Comparison of ENCODE assay signal across 10 mouse cellular contexts in genomic region chr4:89688804-89689497, GRCm38 (mm10). TPM values are rescaled to one million over a fixed set of nuclear protein-coding genes. Genes with fewer than 3 reads are reported as not detected.
DNase-seq lines count a peak whose midpoint lies in the region; ATAC-seq lines count a peak whose summit lies in the region.
"Had no signal": no experiment of that assay in that cellular context is flagged by ENCODE, and none has a peak within 500 bp of the region (broad histone marks: within the 10 kb centered on the region; RNA-seq: fewer than 3 reads in every experiment).

No protein-coding gene starts in this region.

- DNase-seq in kidney, adult 9 months, result peak; percentile 1
- DNase-seq in kidney, postnatal 14 days, result no peak
- DNase-seq in limb, embryonic 11.5 days (ENCODE audit: low spot score), result peak; percentile 64
- no peak for DNase-seq in adrenal gland, postnatal 25 days
- no peak for DNase-seq in T-cell, adult 2 months (ENCODE audit: low spot score)
- no peak for DNase-seq in right cerebral cortex, postnatal 36 days (ENCODE audit: low spot score in 2 of 2)
- DNase-seq: thymus, postnatal 36 days had no signal

- peaks cover 10% of the 10 kb centered on the region; the same call in 1 of the 2 replicates for H3K4me1 ChIP-seq in embryonic facial prominence, embryonic 15.5 days
- no peaks in the 10 kb centered on the region for H3K4me1 ChIP-seq in limb, embryonic 11.5 days (ENCODE audit: control insufficient read depth, insufficient read depth, low read length)
- H3K4me1 ChIP-seq in neural tube, embryonic 13.5 days (replicated peaks), result peaks cover 12% of the 10 kb centered on the region; the same call in 1 of the 2 replicates

- no peaks in the 10 kb centered on the region for H3K36me3 ChIP-seq in embryonic facial prominence, embryonic 15.5 days
- H3K36me3 ChIP-seq in limb, embryonic 11.5 days (ENCODE audit: control insufficient read depth, insufficient read depth, low read length), result no peaks in the 10 kb centered on the region
- no peaks in the 10 kb centered on the region for H3K36me3 ChIP-seq in neural tube, embryonic 13.5 days

- no peak for ATAC-seq in embryonic facial prominence, embryonic 15.5 days (ENCODE audit: insufficient number of reproducible peaks, low FRiP score, low TSS enrichment, low read depth)
- no peak for ATAC-seq in limb, embryonic 11.5 days (ENCODE audit: insufficient number of reproducible peaks, low FRiP score, low TSS enrichment, low read depth)
- ATAC-seq in neural tube, embryonic 13.5 days (ENCODE audit: low read depth), result no peak

- peaks cover 39% of the 10 kb centered on the region for H3K27me3 ChIP-seq in embryonic facial prominence, embryonic 15.5 days
- peaks cover 22% of the 10 kb centered on the region for H3K27me3 ChIP-seq in limb, embryonic 11.5 days (ENCODE audit: control insufficient read depth, insufficient read depth, low read length)
- peaks cover 64% of the 10 kb centered on the region for H3K27me3 ChIP-seq in neural tube, embryonic 13.5 days

- under 1% methylated on average over 16 of the region's 16 CpGs for WGBS in embryonic facial prominence, embryonic 15.5 days
- 2% methylated on average over 16 of the region's 16 CpGs for WGBS in limb, embryonic 11.5 days
- 3% methylated on average over 16 of the region's 16 CpGs for WGBS in neural tube, embryonic 13.5 days

- H3K4me3 ChIP-seq in embryonic facial prominence, embryonic 15.5 days (replicated peaks), result peak overlapping the region; percentile 49
- H3K4me3 ChIP-seq in limb, embryonic 11.5 days (ENCODE audit: low read depth, low read length), result peak overlapping the region; percentile 54
- H3K4me3 ChIP-seq in neural tube, embryonic 13.5 days, result peak overlapping the region; percentile 58

- H3K9ac ChIP-seq in embryonic facial prominence, embryonic 15.5 days, result no peak overlapping the region
- H3K9ac ChIP-seq in limb, embryonic 11.5 days (ENCODE audit: low read length), result peak overlapping the region; percentile 49; the same call in 1 of the 2 replicates
- H3K9ac ChIP-seq in neural tube, embryonic 13.5 days, result peak overlapping the region; percentile 69

- no peaks in the 10 kb centered on the region for H3K9me3 ChIP-seq in embryonic facial prominence, embryonic 15.5 days (replicated peaks)
- H3K9me3 ChIP-seq in limb, embryonic 11.5 days (ENCODE audit: control insufficient read depth, low read length), result no peaks in the 10 kb centered on the region
- H3K9me3 ChIP-seq in neural tube, embryonic 13.5 days, result no peaks in the 10 kb centered on the region

- H3K27ac ChIP-seq in embryonic facial prominence, embryonic 15.5 days (replicated peaks), result no peak overlapping the region
- H3K27ac ChIP-seq in limb, embryonic 11.5 days (replicated peaks; ENCODE audit: low read depth, low read length), result no peak overlapping the region
- H3K27ac ChIP-seq in neural tube, embryonic 13.5 days (replicated peaks), result no peak overlapping the region

- peak overlapping the region; percentile 77 for H3K4me2 ChIP-seq in embryonic facial prominence, embryonic 15.5 days (replicated peaks)
- peak overlapping the region; percentile 82 for H3K4me2 ChIP-seq in limb, embryonic 11.5 days (ENCODE audit: low read depth, severe bottlenecking)
- H3K4me2 ChIP-seq in neural tube, embryonic 13.5 days, result peak overlapping the region; percentile 77

RNA-seq across cellular contexts. Expression of gene Dmrta1, which starts 9.7 kb away (rescaled TPM):
- 0.92 and 0.94 TPM in 2 replicates for polyA plus RNA-seq in embryonic facial prominence, embryonic 15.5 days (2015; fragmentation: Nextera tagmentation; extraction: Ambion mirVana)
- 0.99 and 1.8 TPM in 2 replicates for polyA plus RNA-seq in limb, embryonic 11.5 days (2014; fragmentation: Nextera tagmentation; extraction: Ambion mirVana)
- polyA plus RNA-seq in neural tube, embryonic 13.5 days (2015; fragmentation: Nextera tagmentation; extraction: Ambion mirVana), result 0.53 and 0.72 TPM in 2 replicates
- 0.58 and 0.71 TPM in 2 replicates for total RNA-seq in adrenal gland, postnatal 25 days (2021)
- total RNA-seq: heart, postnatal 10 days had no signal

Comparison
In these comparisons a context has a peak if more than half of its experiments do, and no peak if none do; other contexts are left out.
1. DNase-seq: peak in kidney, adult 9 months (single experiment) and limb, embryonic 11.5 days (single experiment); none in kidney, postnatal 14 days (single experiment), adrenal gland, postnatal 25 days (single experiment), T-cell, adult 2 months (single experiment) and right cerebral cortex, postnatal 36 days (0 of 2).
2. Peak in every context shown above with its lines, with median percentiles within 50 percentile points of each other: H3K4me2 ChIP-seq and H3K4me3 ChIP-seq.